Mouse (Mus musculus) erythroblast, embryonic 14.5 days (primary cell): Measurements from ENCODE around the gene Cux2. TPM values are rescaled to one million over a fixed set of nuclear protein-coding genes. Genes with fewer than 3 reads are reported as not detected.

ENCODE experiments used
- H3K27me3 ChIP-seq: 2 replicates; pipeline ENCODE4 v1.6.1; 2012; ENCODE audit warnings: inconsistent platforms; ENCODE audit not compliant: control insufficient read depth
- H3K36me3 ChIP-seq: 2 replicates; pipeline ENCODE4 v1.6.1; 2012; ENCODE audit warnings: mild to moderate bottlenecking, inconsistent platforms; ENCODE audit not compliant: control insufficient read depth
- H3K4me1 ChIP-seq: 2 replicates; pipeline ENCODE4 v1.6.1; 2012; ENCODE audit warnings: inconsistent platforms; ENCODE audit not compliant: control insufficient read depth
- H3K4me3 ChIP-seq: replicated peaks from 2 replicates; pipeline ENCODE3; 2012; ENCODE audit warnings: moderate library complexity, mild to moderate bottlenecking, inconsistent platforms
- H3K9me3 ChIP-seq: 2 replicates; pipeline ENCODE4 v1.6.1; 2012; ENCODE audit warnings: low read length, inconsistent platforms, mixed read lengths; ENCODE audit not compliant: control insufficient read depth
- GATA1 ChIP-seq: IDR thresholded peaks from 2 replicates; pipeline ENCODE4 v1.6.1; 2012; ENCODE audit warnings: low read length, inconsistent platforms, mixed read lengths
- TAL1 ChIP-seq: IDR thresholded peaks from 3 replicates; pipeline ENCODE4 v1.6.1; 2012; ENCODE audit warnings: low read length, inconsistent platforms, mixed read lengths
- polyA plus RNA-seq: library from polyadenylated mRNA; stranded (reverse); fragments of >175 nt; gene quantifications from 2 replicates; pipeline ENCODE4 v1.2.3, GENCODE M21; 2012

The Cux2 gene
- polyA plus RNA-seq, 1 experiment = 0.05 TPM

DNA sequence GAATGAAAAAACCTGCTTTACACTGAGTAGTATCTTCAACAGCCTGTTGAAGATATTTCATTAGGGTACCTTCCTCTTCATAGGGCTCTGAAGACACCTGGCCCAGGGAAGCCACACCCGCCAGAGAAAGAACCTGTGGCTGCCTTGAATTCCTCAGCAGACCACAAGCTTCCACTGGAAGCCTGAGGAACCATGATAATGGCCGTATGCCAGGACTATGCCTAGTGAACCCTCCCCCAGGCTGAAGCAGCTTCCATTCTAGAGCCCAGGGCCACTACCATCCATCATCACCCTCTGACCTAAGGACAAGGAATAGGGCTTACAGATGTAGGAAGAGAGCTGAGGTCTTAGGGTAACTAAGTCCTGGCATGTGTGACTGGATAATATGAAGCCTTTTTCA is 229.7 kb downstream of the Cux2 start:
- Histone ChIP-seq H3K4me1 (peaks cover 3% of the 10 kb centered on the region; the same call in 1 of the 2 replicates), H3K27me3 (no peaks in the 10 kb centered on the region), H3K4me3 (no peak overlapping the region), H3K9me3 (no peaks in the 10 kb centered on the region), H3K36me3 (peaks cover 97% of the 10 kb centered on the region)
- TF ChIP-seq TAL1 (no peak), GATA1 (no peak)

DNA sequence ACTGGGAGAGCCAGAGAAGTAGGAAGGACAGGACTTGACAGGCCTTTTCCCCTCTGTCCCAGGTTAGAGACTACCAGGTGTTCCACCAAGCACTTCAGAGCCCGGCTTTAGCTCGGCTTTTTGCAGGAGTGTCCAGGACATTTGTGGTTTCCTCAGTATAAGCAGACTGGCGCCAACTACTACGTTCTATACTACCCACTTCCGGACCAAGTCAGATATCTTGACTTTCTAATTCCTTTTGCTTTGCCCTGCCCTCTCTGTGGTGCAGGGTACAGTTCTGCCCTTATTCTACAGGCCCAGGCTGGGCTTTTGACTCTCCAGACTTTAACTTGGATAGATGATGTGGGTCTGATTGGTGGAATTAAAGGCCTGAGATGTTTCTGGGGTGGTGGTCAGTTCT is 230.3 kb downstream of the Cux2 start:
- no peak overlapping the region for H3K4me3 ChIP-seq
- H3K4me1 ChIP-seq = peaks cover 3% of the 10 kb centered on the region; the same call in 1 of the 2 replicates
- H3K9me3 ChIP-seq = no peaks in the 10 kb centered on the region
- H3K27me3 ChIP-seq = no peaks in the 10 kb centered on the region
- peaks cover 96% of the 10 kb centered on the region for H3K36me3 ChIP-seq
- TF ChIP-seq TAL1 = no peak
- TF ChIP-seq GATA1 = no peak

DNA sequence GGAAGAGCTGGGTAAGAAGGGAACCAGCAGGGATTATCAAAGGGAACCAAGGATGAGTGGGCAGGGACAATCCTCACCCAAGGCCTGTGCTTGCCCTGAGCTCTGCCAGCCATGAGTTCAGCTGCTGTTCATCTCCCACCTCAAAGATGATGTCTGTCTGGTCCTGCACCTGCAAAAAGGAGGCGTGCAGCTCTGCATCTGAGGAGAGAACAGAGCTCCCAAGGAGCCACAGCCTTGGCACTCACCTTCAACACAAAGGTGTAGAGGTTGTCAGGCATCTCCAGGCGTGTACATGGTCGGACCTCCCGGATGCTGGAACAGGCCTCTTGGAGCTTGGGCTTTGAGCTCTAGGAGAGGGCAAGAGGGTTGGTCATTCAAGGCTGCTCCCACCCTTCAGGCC is 231.0 kb downstream of the Cux2 start:
- H3K27me3 ChIP-seq = no peaks in the 10 kb centered on the region
- no peak overlapping the region for H3K4me3 ChIP-seq
- peaks cover 96% of the 10 kb centered on the region for H3K36me3 ChIP-seq
- H3K4me1 ChIP-seq = no peaks in the 10 kb centered on the region; the same call in 1 of the 2 replicates
- no peaks in the 10 kb centered on the region for H3K9me3 ChIP-seq
- TF ChIP-seq TAL1 (no peak), GATA1 (no peak)

DNA sequence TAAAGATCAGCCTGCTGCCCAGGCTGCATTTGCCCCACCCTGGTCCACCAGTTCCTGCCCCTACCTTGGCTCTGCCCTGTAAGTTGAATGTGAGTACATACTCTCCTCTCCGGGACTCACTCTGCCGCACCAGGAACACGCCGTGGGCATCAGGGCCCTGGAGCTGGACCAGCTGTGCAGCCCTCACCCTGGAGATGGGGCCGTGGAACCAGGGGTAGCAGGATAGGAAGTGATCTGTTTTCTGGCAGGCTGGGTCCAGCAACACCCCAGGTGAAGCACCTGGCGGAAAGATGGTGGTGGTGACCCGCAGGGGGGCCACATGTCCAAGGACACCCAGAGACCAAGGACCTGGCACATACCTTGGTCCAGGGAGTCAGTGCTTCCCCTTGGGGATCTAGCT is 231.5 kb downstream of the Cux2 start:
- Histone ChIP-seq H3K9me3 (no peaks in the 10 kb centered on the region), H3K27me3 (no peaks in the 10 kb centered on the region), H3K36me3 (peaks cover 96% of the 10 kb centered on the region), H3K4me3 (no peak overlapping the region), H3K4me1 (no peaks in the 10 kb centered on the region; the same call in 1 of the 2 replicates)
- TF ChIP-seq TAL1 (no peak), GATA1 (no peak)

- TF ChIP-seq TAL1 (no peak), GATA1 (no peak)
- Histone ChIP-seq H3K4me1 (no peaks in the 10 kb centered on the region; the same call in 1 of the 2 replicates), H3K36me3 (peaks cover 96% of the 10 kb centered on the region), H3K9me3 (no peaks in the 10 kb centered on the region), H3K27me3 (no peaks in the 10 kb centered on the region), H3K4me3 (no peak overlapping the region)
Observed at GRCm38 (mm10) chr5:121817551-121817950, 232.4 kb downstream of the Cux2 start.

GRCm38 (mm10) chr5:121816611-121817010 is 233.3 kb downstream of the Cux2 start:
- TF ChIP-seq TAL1 (no peak), GATA1 (no peak)
- Histone ChIP-seq H3K4me3 (no peak overlapping the region), H3K4me1 (no peaks in the 10 kb centered on the region; the same call in 1 of the 2 replicates), H3K27me3 (no peaks in the 10 kb centered on the region), H3K9me3 (no peaks in the 10 kb centered on the region), H3K36me3 (peaks cover 99% of the 10 kb centered on the region)

GRCm38 (mm10) chr5:121815867-121816380 is 234.0 kb downstream of the Cux2 start:
- Histone ChIP-seq H3K4me1 (no peaks in the 10 kb centered on the region; the same call in 1 of the 2 replicates), H3K36me3 (peaks cover 99% of the 10 kb centered on the region), H3K4me3 (no peak overlapping the region), H3K27me3 (no peaks in the 10 kb centered on the region), H3K9me3 (no peaks in the 10 kb centered on the region)
- TF ChIP-seq TAL1 (no peak), GATA1 (no peak)

DNA sequence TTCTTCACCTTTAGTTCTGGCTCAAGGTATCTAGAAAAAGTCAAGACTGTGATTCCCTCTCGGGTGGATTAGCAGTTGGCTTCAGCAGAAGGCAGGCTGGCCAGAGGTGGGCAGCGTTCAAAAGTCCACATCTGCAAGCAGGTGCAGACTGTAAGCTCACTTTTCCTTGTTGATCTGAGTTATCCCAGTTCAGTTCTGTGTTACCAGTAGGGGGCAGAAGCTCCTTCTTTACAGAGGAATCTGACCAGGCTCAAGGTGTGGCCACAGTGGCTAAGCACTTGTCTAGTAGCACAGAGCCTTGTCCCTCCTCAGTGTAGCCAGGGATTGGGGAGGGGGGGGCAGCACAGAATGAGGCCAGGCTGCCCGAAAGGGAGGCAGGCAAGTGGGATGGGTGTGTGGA is 234.8 kb downstream of the Cux2 start:
- Histone ChIP-seq H3K4me1 (no peaks in the 10 kb centered on the region; the same call in 1 of the 2 replicates), H3K9me3 (no peaks in the 10 kb centered on the region), H3K4me3 (no peak overlapping the region), H3K27me3 (no peaks in the 10 kb centered on the region), H3K36me3 (peaks cover 99% of the 10 kb centered on the region)
- TF ChIP-seq GATA1 (no peak), TAL1 (no peak)

DNA sequence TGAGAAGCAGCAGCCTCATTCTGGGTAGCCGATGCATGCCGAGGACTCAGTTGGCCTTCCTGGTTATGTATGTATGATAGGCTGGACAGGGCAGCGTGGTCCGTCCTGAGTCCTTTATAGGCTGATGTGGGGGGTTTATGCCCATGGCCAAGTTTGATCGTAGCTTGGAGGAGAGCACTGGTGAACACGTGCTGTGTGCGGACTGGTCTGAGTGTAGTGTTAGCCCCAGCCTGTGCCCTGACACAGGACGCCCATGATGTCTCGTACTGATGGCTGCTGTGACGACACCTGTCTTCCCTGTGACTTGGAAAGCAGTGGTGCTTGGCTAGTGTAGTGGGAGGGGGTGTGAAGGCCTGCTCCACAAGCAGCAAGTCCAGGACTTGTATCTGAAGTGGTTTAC is 236.2 kb downstream of the Cux2 start:
- no peak for TF ChIP-seq TAL1
- no peak for TF ChIP-seq GATA1
- H3K36me3 ChIP-seq = peaks cover 96% of the 10 kb centered on the region
- H3K4me1 ChIP-seq = no peaks in the 10 kb centered on the region; the same call in none of the 2 replicates
- H3K4me3 ChIP-seq = no peak overlapping the region
- no peaks in the 10 kb centered on the region for H3K9me3 ChIP-seq
- no peaks in the 10 kb centered on the region for H3K27me3 ChIP-seq

- Histone ChIP-seq H3K9me3 (no peaks in the 10 kb centered on the region), H3K36me3 (peaks cover 91% of the 10 kb centered on the region), H3K4me1 (no peaks in the 10 kb centered on the region; the same call in none of the 2 replicates), H3K27me3 (no peaks in the 10 kb centered on the region), H3K4me3 (no peak overlapping the region)
- no peak for TF ChIP-seq TAL1
- no peak for TF ChIP-seq GATA1
Observed at GRCm38 (mm10) chr5:121812526-121813243, 237.2 kb downstream of the Cux2 start.
